Comparison of ENCODE assay signal across 9 mouse cellular contexts in genomic region chr3:17824662-17825061, GRCm38 (mm10).
DNase-seq lines count a peak whose midpoint lies in the region; ATAC-seq and TF ChIP-seq lines count a peak whose summit lies in the region.
"Had no signal": no experiment of that assay in that cellular context is flagged by ENCODE, and none has a peak within 500 bp of the region (broad histone marks: within the 10 kb centered on the region; RNA-seq: fewer than 3 reads in every experiment).

No protein-coding gene starts in this region.

- 43% methylated on average over 4 of the region's 4 CpGs for WGBS in hindbrain, postnatal 0 days
- 56% methylated on average over 4 of the region's 4 CpGs for WGBS in hindbrain, embryonic 12.5 days

- no peaks in the 10 kb centered on the region for H3K36me3 ChIP-seq in hindbrain, postnatal 0 days (ENCODE audit: insufficient read depth, low read length)
- H3K36me3 ChIP-seq in hindbrain, embryonic 12.5 days: no peaks in the 10 kb centered on the region
- H3K36me3 ChIP-seq: heart, embryonic 12.5 days had no signal

- no peaks in the 10 kb centered on the region for H3K9me3 ChIP-seq in hindbrain, postnatal 0 days (ENCODE audit: low read length)
- no peaks in the 10 kb centered on the region for H3K9me3 ChIP-seq in hindbrain, embryonic 12.5 days (replicated peaks)
- H3K9me3 ChIP-seq: heart, embryonic 12.5 days had no signal

- TF ChIP-seq CTCF in hindbrain, postnatal 0 days (IDR thresholded peaks at IDR 0.05; ENCODE audit: low read depth): peak; percentile 78

- H3K27me3 ChIP-seq in hindbrain, postnatal 0 days (ENCODE audit: insufficient read depth, low read length): no peaks in the 10 kb centered on the region
- H3K27me3 ChIP-seq in hindbrain, embryonic 12.5 days: no peaks in the 10 kb centered on the region
- H3K27me3 ChIP-seq: heart, embryonic 12.5 days had no signal

- no peak overlapping the region for H3K9ac ChIP-seq in hindbrain, postnatal 0 days (replicated peaks; ENCODE audit: low read length)
- no peak overlapping the region for H3K9ac ChIP-seq in hindbrain, embryonic 12.5 days
- H3K9ac ChIP-seq: heart, embryonic 12.5 days had no signal

- no peak overlapping the region for H3K4me2 ChIP-seq in hindbrain, postnatal 0 days (ENCODE audit: low read depth, low read length)
- no peak overlapping the region for H3K4me2 ChIP-seq in hindbrain, embryonic 12.5 days (replicated peaks)
- H3K4me2 ChIP-seq: heart, embryonic 12.5 days had no signal

- H3K4me1 ChIP-seq in hindbrain, postnatal 0 days (ENCODE audit: insufficient read depth, low read length): no peaks in the 10 kb centered on the region
- H3K4me1 ChIP-seq in hindbrain, embryonic 12.5 days: no peaks in the 10 kb centered on the region
- H3K4me1 ChIP-seq: heart, embryonic 12.5 days had no signal

- DNase-seq in hindbrain, postnatal 0 days (ENCODE audit: low spot score): peak; percentile 77
- DNase-seq in thymus, postnatal 0 days (ENCODE audit: low spot score): peak; percentile 9
- DNase-seq in thymus, postnatal 36 days: no peak
- DNase-seq in embryo, embryonic 10 days (ENCODE audit: low spot score): peak; percentile 51
- no peak for DNase-seq in gastrocnemius, postnatal 4 days (ENCODE audit: low spot score in 2 of 2)
- DNase-seq in cerebellum, adult 8-10 months: no peak

- no peak for ATAC-seq in hindbrain, postnatal 0 days
- no peak for ATAC-seq in hindbrain, embryonic 12.5 days (ENCODE audit: low FRiP score)

- no peak overlapping the region for H3K27ac ChIP-seq in hindbrain, postnatal 0 days
- no peak overlapping the region for H3K27ac ChIP-seq in hindbrain, embryonic 12.5 days

- no peak overlapping the region for H3K4me3 ChIP-seq in hindbrain, postnatal 0 days (ENCODE audit: low read length)
- H3K4me3 ChIP-seq in hindbrain, embryonic 12.5 days: no peak overlapping the region
- H3K4me3 ChIP-seq: heart, embryonic 12.5 days; myocyte had no signal

Comparison
In these comparisons a context has a peak if more than half of its experiments do, and no peak if none do; other contexts are left out.
1. DNase-seq: peak in hindbrain, postnatal 0 days (single experiment), thymus, postnatal 0 days (single experiment) and embryo, embryonic 10 days (single experiment); none in thymus, postnatal 36 days (0 of 2), gastrocnemius, postnatal 4 days (0 of 2) and cerebellum, adult 8-10 months (single experiment).